Mouse (Mus musculus): ENCODE measurements around the gene Grid2ip.

Gene Grid2ip

GRCm38 (mm10) chr5:143356686-143357388, at the start of gene Grid2ip:
Gene Grid2ip, plus strand, starts transcription at chr5:143357338.
- peak; percentile 73 for DNase-seq (ENCODE audit: low read depth, low spot score)

- DNase-seq (ENCODE audit: low read depth, low spot score): no peak
These were observed 48.3 kb upstream of the Grid2ip start for GRCm38 (mm10) chr5:143308825-143309224.

GRCm38 (mm10) chr5:143309916-143310315, 47.2 kb upstream of the Grid2ip start:
- no peak for DNase-seq (ENCODE audit: low read depth, low spot score)

- DNase-seq (ENCODE audit: low read depth, low spot score): peak; percentile 93
These were observed 45.3 kb upstream of the Grid2ip start for GRCm38 (mm10) chr5:143311886-143312285.

- no peak for DNase-seq (ENCODE audit: low read depth, low spot score)
These were observed 42.9 kb upstream of the Grid2ip start for GRCm38 (mm10) chr5:143314183-143314729.

- DNase-seq (ENCODE audit: low read depth, low spot score): peak; percentile 80
These were observed 42.2 kb upstream of the Grid2ip start, which contains the start of gene E130309D02Rik for GRCm38 (mm10) chr5:143314730-143315513. Gene E130309D02Rik, minus strand, starts transcription at chr5:143315360.

GRCm38 (mm10) chr5:143315514-143315888, 41.6 kb upstream of the Grid2ip start:
- no peak for DNase-seq (ENCODE audit: low read depth, low spot score)

- DNase-seq (ENCODE audit: low read depth, low spot score): no peak
These were observed 40.4 kb upstream of the Grid2ip start for GRCm38 (mm10) chr5:143316605-143317287.

GRCm38 (mm10) chr5:143317288-143317610, 39.9 kb upstream of the Grid2ip start:
- no peak for DNase-seq (ENCODE audit: low read depth, low spot score)

GRCm38 (mm10) chr5:143328690-143329495, 28.2 kb upstream of the Grid2ip start, which contains the start of gene Zdhhc4:
Gene Zdhhc4, minus strand, starts transcription at chr5:143329256.
- peak; percentile 88 for DNase-seq (ENCODE audit: low read depth, low spot score)

- DNase-seq (ENCODE audit: low read depth, low spot score): peak; percentile 81
These were observed 23.3 kb upstream of the Grid2ip start for GRCm38 (mm10) chr5:143333872-143334271.

- peak; percentile 67 for DNase-seq (ENCODE audit: low read depth, low spot score)
These were observed 22.6 kb upstream of the Grid2ip start for GRCm38 (mm10) chr5:143334418-143335088.

GRCm38 (mm10) chr5:143335089-143335460, 22.1 kb upstream of the Grid2ip start:
- DNase-seq (ENCODE audit: low read depth, low spot score): peak; percentile 23

GRCm38 (mm10) chr5:143336559-143336958, 20.6 kb upstream of the Grid2ip start:
- peak; percentile 83 for DNase-seq (ENCODE audit: low read depth, low spot score)

GRCm38 (mm10) chr5:143339603-143340002, 17.5 kb upstream of the Grid2ip start:
- peak; percentile 57 for DNase-seq (ENCODE audit: low read depth, low spot score)

GRCm38 (mm10) chr5:143346367-143346766, 10.8 kb upstream of the Grid2ip start:
- DNase-seq (ENCODE audit: low read depth, low spot score): peak; percentile 52

- DNase-seq (ENCODE audit: low read depth, low spot score): no peak
These were observed 1.1 kb upstream of the Grid2ip start for GRCm38 (mm10) chr5:143356017-143356416.

GRCm38 (mm10) chr5:143357564-143357963, 426 bp downstream of the Grid2ip start:
- no peak for DNase-seq (ENCODE audit: low read depth, low spot score)

GRCm38 (mm10) chr5:143359263-143359662, 2.1 kb downstream of the Grid2ip start:
- peak; percentile 54 for DNase-seq (ENCODE audit: low read depth, low spot score)

- peak; percentile 80 for DNase-seq (ENCODE audit: low read depth, low spot score)
These were observed 2.9 kb downstream of the Grid2ip start for GRCm38 (mm10) chr5:143360000-143360399.

GRCm38 (mm10) chr5:143361428-143361827, 4.3 kb downstream of the Grid2ip start:
- DNase-seq (ENCODE audit: low read depth, low spot score): no peak
